14 mouse cellular contexts compared by ENCODE assay signal in genomic region chr3:53674225-53674624, GRCm38 (mm10). TPM values are rescaled to one million over a fixed set of nuclear protein-coding genes. Genes with fewer than 3 reads are reported as not detected.
DNase-seq lines count a peak whose midpoint lies in the region; ATAC-seq and TF ChIP-seq lines count a peak whose summit lies in the region.
"Had no signal": no experiment of that assay in that cellular context is flagged by ENCODE, and none has a peak within 500 bp of the region (broad histone marks: within the 10 kb centered on the region; RNA-seq: fewer than 3 reads in every experiment).

No protein-coding gene starts in this region.

- peak overlapping the region; percentile 83 for H3K27ac ChIP-seq in heart, embryonic 10.5 days
- no peak overlapping the region for H3K27ac ChIP-seq in lung, embryonic 14.5 days (ENCODE audit: low read depth)
- H3K27ac ChIP-seq in embryonic facial prominence, embryonic 14.5 days (replicated peaks; ENCODE audit: low read depth, low read length): no peak overlapping the region
- H3K27ac ChIP-seq in stomach, embryonic 15.5 days: no peak overlapping the region; the same call in 1 of the 2 replicates
- H3K27ac ChIP-seq: layer of hippocampus, adult 2 months; limb, embryonic 13.5 days; neural tube, embryonic 15.5 days had no signal

- peak; percentile 85 for ATAC-seq in lung, embryonic 14.5 days (ENCODE audit: insufficient read depth)
- peak; percentile 85 for ATAC-seq in embryonic facial prominence, embryonic 14.5 days (ENCODE audit: low read depth)
- peak; percentile 71; the same call in 1 of the 2 replicates for ATAC-seq in stomach, embryonic 15.5 days (ENCODE audit: insufficient read depth, low FRiP score, low read depth)
- ATAC-seq: hindbrain, embryonic 16.5 days; Patski had no signal

- peak overlapping the region; percentile 12 for H3K4me3 ChIP-seq in heart, embryonic 10.5 days
- H3K4me3 ChIP-seq in lung, embryonic 14.5 days (ENCODE audit: low read depth, low read length): no peak overlapping the region
- H3K4me3 ChIP-seq in embryonic facial prominence, embryonic 14.5 days (ENCODE audit: low read depth, low read length): no peak overlapping the region
- H3K4me3 ChIP-seq in stomach, embryonic 15.5 days (replicated peaks): no peak overlapping the region
- H3K4me3 ChIP-seq: layer of hippocampus, adult 2 months; limb, embryonic 13.5 days; neural tube, embryonic 15.5 days had no signal

- H3K27me3 ChIP-seq in heart, embryonic 10.5 days (ENCODE audit: insufficient read depth, poor library complexity, severe bottlenecking): no peaks in the 10 kb centered on the region
- no peaks in the 10 kb centered on the region for H3K27me3 ChIP-seq in lung, embryonic 14.5 days (ENCODE audit: insufficient read depth, low read length)
- no peaks in the 10 kb centered on the region for H3K27me3 ChIP-seq in embryonic facial prominence, embryonic 14.5 days (replicated peaks; ENCODE audit: control insufficient read depth, insufficient read depth, low read length)
- H3K27me3 ChIP-seq in stomach, embryonic 15.5 days (replicated peaks): no peaks in the 10 kb centered on the region
- H3K27me3 ChIP-seq: limb, embryonic 13.5 days; neural tube, embryonic 15.5 days had no signal

- peak; percentile 83 for DNase-seq in heart, embryonic 10.5 days (ENCODE audit: low spot score)
- DNase-seq in heart, adult 9 months (ENCODE audit: low spot score in 2 of 2): no peak
- peak; percentile 71 for DNase-seq in lung, embryonic 14.5 days
- DNase-seq in lung, adult 18-20 months: no peak
- peak; percentile 82 for DNase-seq in embryonic facial prominence, embryonic 14.5 days (ENCODE audit: low spot score)
- DNase-seq in urinary bladder, postnatal 4 days (ENCODE audit: low spot score in 2 of 2): no peak
- DNase-seq in thymus, postnatal 36 days: no peak
- DNase-seq: cerebellum, postnatal 36 days had no signal

- H3K9ac ChIP-seq in lung, embryonic 14.5 days: no peak overlapping the region
- H3K9ac ChIP-seq in embryonic facial prominence, embryonic 14.5 days (ENCODE audit: low read depth, low read length): no peak overlapping the region
- no peak overlapping the region for H3K9ac ChIP-seq in stomach, embryonic 15.5 days
- H3K9ac ChIP-seq: limb, embryonic 13.5 days; neural tube, embryonic 15.5 days had no signal

- 25% methylated on average over 1 of the region's 1 CpGs for WGBS in heart, embryonic 10.5 days
- whole genome bisulfite sequencing in lung, embryonic 14.5 days: 2% methylated on average over 1 of the region's 1 CpGs
- WGBS in embryonic facial prominence, embryonic 14.5 days: 52% methylated on average over 1 of the region's 1 CpGs
- WGBS in stomach, embryonic 15.5 days: 13% methylated on average over 1 of the region's 1 CpGs

- H3K4me1 ChIP-seq in heart, embryonic 10.5 days: peaks cover 15% of the 10 kb centered on the region
- H3K4me1 ChIP-seq in lung, embryonic 14.5 days (ENCODE audit: insufficient read depth): no peaks in the 10 kb centered on the region
- peaks cover 7% of the 10 kb centered on the region; the same call in 1 of the 2 replicates for H3K4me1 ChIP-seq in embryonic facial prominence, embryonic 14.5 days (ENCODE audit: control insufficient read depth, insufficient read depth, low read length)
- 0 out of 2 replicates have a peak, but pooled peaks cover 3% of the 10 kb centered on the region for H3K4me1 ChIP-seq in stomach, embryonic 15.5 days
- H3K4me1 ChIP-seq: neural tube, embryonic 15.5 days had no signal

- H3K9me3 ChIP-seq in heart, embryonic 10.5 days: no peaks in the 10 kb centered on the region
- no peaks in the 10 kb centered on the region for H3K9me3 ChIP-seq in lung, embryonic 14.5 days (ENCODE audit: low read depth, low read length)
- H3K9me3 ChIP-seq in embryonic facial prominence, embryonic 14.5 days (ENCODE audit: control insufficient read depth, low read length): no peaks in the 10 kb centered on the region
- H3K9me3 ChIP-seq in stomach, embryonic 15.5 days: no peaks in the 10 kb centered on the region
- H3K9me3 ChIP-seq: limb, embryonic 13.5 days; neural tube, embryonic 15.5 days had no signal

- TF ChIP-seq CTCF in lung, embryonic 14.5 days (IDR thresholded peaks at IDR 0.05; ENCODE audit: low read depth): no peak

- H3K36me3 ChIP-seq in heart, embryonic 10.5 days: no peaks in the 10 kb centered on the region
- no peaks in the 10 kb centered on the region for H3K36me3 ChIP-seq in lung, embryonic 14.5 days (ENCODE audit: insufficient read depth)
- H3K36me3 ChIP-seq in embryonic facial prominence, embryonic 14.5 days (ENCODE audit: control insufficient read depth, insufficient read depth, low read length): no peaks in the 10 kb centered on the region
- H3K36me3 ChIP-seq in stomach, embryonic 15.5 days: no peaks in the 10 kb centered on the region
- H3K36me3 ChIP-seq: limb, embryonic 13.5 days; neural tube, embryonic 15.5 days had no signal

- H3K4me2 ChIP-seq in lung, embryonic 14.5 days: no peak overlapping the region
- H3K4me2 ChIP-seq in embryonic facial prominence, embryonic 14.5 days (ENCODE audit: low read depth, low read length): no peak overlapping the region
- H3K4me2 ChIP-seq in stomach, embryonic 15.5 days: no peak overlapping the region
- H3K4me2 ChIP-seq: limb, embryonic 13.5 days; neural tube, embryonic 15.5 days had no signal

RNA-seq across cellular contexts. Expression of gene Frem2, which starts 17.1 kb away (rescaled TPM):
- 3.8 and 5.9 TPM in 2 replicates for polyA plus RNA-seq in heart, embryonic 10.5 days (2016; fragmentation: Nextera tagmentation; extraction: Ambion mirVana)
- polyA plus RNA-seq in lung, embryonic 14.5 days (2014; fragmentation: Nextera tagmentation; extraction: Ambion mirVana): 20.4 and 21.5 TPM in 2 replicates
- polyA plus RNA-seq in embryonic facial prominence, embryonic 14.5 days (2014; fragmentation: Nextera tagmentation; extraction: Ambion mirVana): 9.3 and 10.6 TPM in 2 replicates
- polyA plus RNA-seq in stomach, embryonic 15.5 days (2015; fragmentation: Nextera tagmentation; extraction: Ambion mirVana): 11.6 and 12.0 TPM in 2 replicates

Comparison
In these comparisons a context has a peak if more than half of its experiments do, and no peak if none do; other contexts are left out.
1. DNase-seq: peak in heart, embryonic 10.5 days (single experiment), lung, embryonic 14.5 days (single experiment) and embryonic facial prominence, embryonic 14.5 days (single experiment); none in heart, adult 9 months (0 of 2), lung, adult 18-20 months (0 of 2), urinary bladder, postnatal 4 days (0 of 2) and thymus, postnatal 36 days (0 of 2).
2. Peak in every context shown above with its lines, with median percentiles within 50 percentile points of each other: ATAC-seq.